Mouse (Mus musculus): Measurements from ENCODE around the gene Cops7a. TPM values are rescaled to one million over a fixed set of nuclear protein-coding genes. Genes with fewer than 3 reads are reported as not detected.

The Cops7a gene
- polyA plus RNA-seq, 1 experiment from 2014 or later: 155 TPM

GRCm38 (mm10) chr6:124959960-124960359, 5.4 kb downstream of the Cops7a start:
- H3K27me3 ChIP-seq (ENCODE audit: insufficient read depth, low read length): no peaks in the 10 kb centered on the region
- H3K9ac ChIP-seq: no peak overlapping the region
- 0 out of 2 replicates have a peak, but pooled peaks cover 2% of the 10 kb centered on the region for H3K4me1 ChIP-seq (ENCODE audit: insufficient read depth)
- no peaks in the 10 kb centered on the region for H3K9me3 ChIP-seq (ENCODE audit: low read depth, low read length)
- 94% methylated on average over 13 of the region's 13 CpGs for WGBS
- no peak overlapping the region for H3K27ac ChIP-seq (ENCODE audit: low read depth)
- H3K36me3 ChIP-seq (ENCODE audit: insufficient read depth): peaks cover 57% of the 10 kb centered on the region
- H3K4me2 ChIP-seq: no peak overlapping the region
- DNase-seq (no peak), ATAC-seq (ENCODE audit: insufficient read depth) (no peak)
- TF ChIP-seq CTCF (IDR thresholded peaks at IDR 0.05; ENCODE audit: low read depth): no peak
- no peak overlapping the region for H3K4me3 ChIP-seq (ENCODE audit: low read depth, low read length)

- peaks cover 57% of the 10 kb centered on the region for H3K36me3 ChIP-seq (ENCODE audit: insufficient read depth)
- WGBS: 82% methylated on average over 3 of the region's 3 CpGs
Observed at GRCm38 (mm10) chr6:124958127-124958526, 7.2 kb downstream of the Cops7a start.

GRCm38 (mm10) chr6:124955212-124955611, 10.1 kb downstream of the Cops7a start:
- H3K9ac ChIP-seq: no peak overlapping the region
- ATAC-seq (ENCODE audit: insufficient read depth) (no peak; the same call in 1 of the 2 replicates), DNase-seq (no peak)
- H3K9me3 ChIP-seq (ENCODE audit: low read depth, low read length): no peaks in the 10 kb centered on the region
- H3K4me3 ChIP-seq (ENCODE audit: low read depth, low read length): no peak overlapping the region
- WGBS: 90% methylated on average over 4 of the region's 4 CpGs
- H3K4me1 ChIP-seq (ENCODE audit: insufficient read depth): no peaks in the 10 kb centered on the region
- no peak overlapping the region for H3K27ac ChIP-seq (ENCODE audit: low read depth)
- no peak overlapping the region for H3K4me2 ChIP-seq
- peaks cover 36% of the 10 kb centered on the region for H3K36me3 ChIP-seq (ENCODE audit: insufficient read depth)
- H3K27me3 ChIP-seq (ENCODE audit: insufficient read depth, low read length): no peaks in the 10 kb centered on the region
- no peak for TF ChIP-seq CTCF (IDR thresholded peaks at IDR 0.05; ENCODE audit: low read depth)

More at GRCm38 (mm10) chr6:124958127-124958526, 7.2 kb downstream of the Cops7a start:
- Histone ChIP-seq H3K4me1 (ENCODE audit: insufficient read depth) (no peaks in the 10 kb centered on the region), H3K9ac (no peak overlapping the region), H3K4me3 (ENCODE audit: low read depth, low read length) (no peak overlapping the region), H3K27ac (ENCODE audit: low read depth) (no peak overlapping the region), H3K9me3 (ENCODE audit: low read depth, low read length) (no peaks in the 10 kb centered on the region), H3K27me3 (ENCODE audit: insufficient read depth, low read length) (no peaks in the 10 kb centered on the region), H3K4me2 (no peak overlapping the region)
- DNase-seq (no peak), ATAC-seq (ENCODE audit: insufficient read depth) (no peak)
- TF ChIP-seq CTCF (IDR thresholded peaks at IDR 0.05; ENCODE audit: low read depth): no peak

GRCm38 (mm10) chr6:124953991-124954715, 11.2 kb downstream of the Cops7a start:
- Histone ChIP-seq H3K4me2 (no peak overlapping the region), H3K9ac (no peak overlapping the region), H3K4me1 (ENCODE audit: insufficient read depth) (no peaks in the 10 kb centered on the region), H3K9me3 (ENCODE audit: low read depth, low read length) (no peaks in the 10 kb centered on the region), H3K36me3 (ENCODE audit: insufficient read depth) (peaks cover 25% of the 10 kb centered on the region), H3K27me3 (ENCODE audit: insufficient read depth, low read length) (no peaks in the 10 kb centered on the region), H3K4me3 (ENCODE audit: low read depth, low read length) (no peak overlapping the region), H3K27ac (ENCODE audit: low read depth) (no peak overlapping the region)
- TF ChIP-seq CTCF (IDR thresholded peaks at IDR 0.05; ENCODE audit: low read depth): no peak
- WGBS: 88% methylated on average over 2 of the region's 2 CpGs
- ATAC-seq (ENCODE audit: insufficient read depth) (peak; percentile 28; the same call in 1 of the 2 replicates), DNase-seq (no peak)

GRCm38 (mm10) chr6:124943526-124943925, 21.8 kb downstream of the Cops7a start:
- no peak for DNase-seq
- Histone ChIP-seq H3K36me3 (ENCODE audit: insufficient read depth) (peaks cover 13% of the 10 kb centered on the region), H3K4me2 (no peak overlapping the region), H3K4me3 (ENCODE audit: low read depth, low read length) (no peak overlapping the region), H3K9me3 (ENCODE audit: low read depth, low read length) (no peaks in the 10 kb centered on the region), H3K9ac (no peak overlapping the region), H3K27me3 (ENCODE audit: insufficient read depth, low read length) (no peaks in the 10 kb centered on the region), H3K4me1 (ENCODE audit: insufficient read depth) (no peaks in the 10 kb centered on the region), H3K27ac (ENCODE audit: low read depth) (no peak overlapping the region)
- TF ChIP-seq CTCF (IDR thresholded peaks at IDR 0.05; ENCODE audit: low read depth): no peak
- no peak for ATAC-seq (ENCODE audit: insufficient read depth)
- 90% methylated on average over 3 of the region's 3 CpGs for WGBS

- Histone ChIP-seq H3K4me3 (ENCODE audit: low read depth, low read length) (no peak overlapping the region), H3K9me3 (ENCODE audit: low read depth, low read length) (no peaks in the 10 kb centered on the region), H3K36me3 (ENCODE audit: insufficient read depth) (peaks cover 28% of the 10 kb centered on the region), H3K27me3 (ENCODE audit: insufficient read depth, low read length) (no peaks in the 10 kb centered on the region), H3K27ac (ENCODE audit: low read depth) (no peak overlapping the region), H3K4me1 (ENCODE audit: insufficient read depth) (no peaks in the 10 kb centered on the region), H3K4me2 (no peak overlapping the region), H3K9ac (no peak overlapping the region)
- WGBS: 88% methylated on average over 1 of the region's 1 CpGs
- TF ChIP-seq CTCF (IDR thresholded peaks at IDR 0.05; ENCODE audit: low read depth): no peak
- ATAC-seq (ENCODE audit: insufficient read depth) (no peak), DNase-seq (no peak)
Observed at GRCm38 (mm10) chr6:124941679-124942078, 23.7 kb downstream of the Cops7a start.

- Histone ChIP-seq H3K27me3 (ENCODE audit: insufficient read depth, low read length) (no peaks in the 10 kb centered on the region), H3K36me3 (ENCODE audit: insufficient read depth) (peaks cover 60% of the 10 kb centered on the region), H3K9ac (no peak overlapping the region), H3K4me3 (ENCODE audit: low read depth, low read length) (no peak overlapping the region), H3K4me2 (no peak overlapping the region), H3K27ac (ENCODE audit: low read depth) (no peak overlapping the region), H3K9me3 (ENCODE audit: low read depth, low read length) (no peaks in the 10 kb centered on the region), H3K4me1 (ENCODE audit: insufficient read depth) (no peaks in the 10 kb centered on the region)
- 88% methylated on average over 7 of the region's 7 CpGs for WGBS
- TF ChIP-seq CTCF (IDR thresholded peaks at IDR 0.05; ENCODE audit: low read depth): no peak
- no peak for DNase-seq
- ATAC-seq (ENCODE audit: insufficient read depth): no peak; the same call in 1 of the 2 replicates
Observed at GRCm38 (mm10) chr6:124938554-124938953, 26.8 kb downstream of the Cops7a start.
